ENCODE assay signal across 8 mouse cellular contexts in genomic region chr3:152713991-152714902, GRCm38 (mm10). TPM values are rescaled to one million over a fixed set of nuclear protein-coding genes. Genes with fewer than 3 reads are reported as not detected.
DNase-seq lines count a peak whose midpoint lies in the region; ATAC-seq lines count a peak whose summit lies in the region.

Gene Pigk (plus strand): TSS chr3:152714100.

- H3K9me3 ChIP-seq in hindbrain, embryonic 15.5 days: no peaks in the 10 kb centered on the region

- H3K36me3 ChIP-seq in hindbrain, embryonic 15.5 days: no peaks in the 10 kb centered on the region
- no peaks in the 10 kb centered on the region for H3K36me3 ChIP-seq in macrophage (ENCODE audit: inconsistent target)

- peaks cover 18% of the 10 kb centered on the region for H3K4me1 ChIP-seq in hindbrain, embryonic 15.5 days (replicated peaks)

- H3K4me2 ChIP-seq in hindbrain, embryonic 15.5 days: peak within 1 kb of the TSS; percentile 67

- H3K27me3 ChIP-seq in hindbrain, embryonic 15.5 days: no peaks in the 10 kb centered on the region

- peak within 1 kb of the TSS; percentile 59 for H3K27ac ChIP-seq in hindbrain, embryonic 15.5 days (replicated peaks)
- peak within 1 kb of the TSS; percentile 32; the same call in 1 of the 2 replicates for H3K27ac ChIP-seq in macrophage

- DNase-seq in R1 (ENCODE audit: low read depth, low spot score): peak; percentile 89
- peak; percentile 92 to 95 for DNase-seq in cerebellum, postnatal 25 days
- peak; percentile 87 for DNase-seq in frontal cortex, postnatal 36 days (ENCODE audit: low spot score in 2 of 2)
- peak; percentile 88 to 90 for DNase-seq in left cerebral cortex, adult 18-20 months (ENCODE audit: low spot score in 2 of 2)
- DNase-seq in right cerebral cortex, adult 18-20 months: peak; percentile 89
- DNase-seq in urinary bladder, postnatal 10 days (ENCODE audit: low spot score): peak; percentile 75

- under 1% methylated on average over 48 of the region's 48 CpGs for WGBS in hindbrain, embryonic 15.5 days
- WGBS in macrophage (ENCODE audit: missing documents): 1% methylated on average over 48 of the region's 48 CpGs

- H3K79me2 ChIP-seq in macrophage (ENCODE audit: inconsistent target): peaks cover 25% of the 10 kb centered on the region; the same call in 1 of the 2 replicates

- H3K9ac ChIP-seq in hindbrain, embryonic 15.5 days: peak within 1 kb of the TSS; percentile 69

- peak; percentile 90 for ATAC-seq in hindbrain, embryonic 15.5 days (ENCODE audit: low FRiP score, low read depth)

- H3K4me3 ChIP-seq in hindbrain, embryonic 15.5 days: peak within 1 kb of the TSS; percentile 63
- peak within 1 kb of the TSS; percentile 96 for H3K4me3 ChIP-seq in macrophage (ENCODE audit: inconsistent target)

RNA-seq across cellular contexts. Expression of gene Pigk, which starts in this region (rescaled TPM):
- polyA plus RNA-seq in hindbrain, embryonic 15.5 days (2015; fragmentation: Nextera tagmentation; extraction: Ambion mirVana): 50.8 and 52.3 TPM in 2 replicates
- 10 to 100 TPM; 47.8 to 63.0 TPM for total RNA-seq in left cerebral cortex, adult 18-20 months (2021)
- total RNA-seq in macrophage (2018; cell fraction: chromatin; rRNA removed): 10 to 100 TPM in 24 of 26 experiments, 1 to 10 TPM in 2; 8.3 to 67.1 (median 35.2) TPM
- total RNA-seq in macrophage (2018; cell fraction: cytosol; rRNA removed): 10 to 100 TPM; 26.6 to 51.8 (median 39.1) TPM
- 10 to 100 TPM; 27.6 to 99.0 (median 54.2) TPM for total RNA-seq in macrophage (2018; cell fraction: nucleus; rRNA removed)
- polyA plus RNA-seq in macrophage (2018): 35.4 to 38.1 TPM (median 35.7 TPM) in 3 replicates

Comparison
In these comparisons a context has a peak if more than half of its experiments do, and no peak if none do; other contexts are left out.
1. Peak in every context shown above with its lines: DNase-seq, ATAC-seq, H3K4me3 ChIP-seq and H3K27ac ChIP-seq.